Mouse (Mus musculus) hindbrain, embryonic 14.5 days (tissue): ENCODE measurements at regions not wholly inside any gene's neighbourhood (a gene's known extent, or its start where the extent isn't known, plus 50 kb on each side); places are given as distances from the start of the nearest gene placed in this dataset.

ENCODE experiments used
- ATAC-seq: fragments of 200-750 bp; cut with Nextera tagmentation; 2 replicates; pipeline ENCODE4 v1.8.0; 2017; ENCODE audit warnings: moderate number of reproducible peaks, mild to moderate bottlenecking, moderate TSS enrichment, moderate library complexity; ENCODE audit not compliant: low FRiP score
- DNase-seq: peaks from one replicate; pipeline ENCODE4 v3.0.0-alpha.2; 2015; ENCODE audit warnings: low spot score
- H3K27ac ChIP-seq: fragments of 300-500 bp; sonication (generic); 2 replicates; pipeline ENCODE4 v1.5.1; 2014; ENCODE audit warnings: mild to moderate bottlenecking, moderate library complexity
- H3K27me3 ChIP-seq: fragments of 300-500 bp; sonication (generic); 2 replicates; pipeline ENCODE4 v1.6.1; 2014; ENCODE audit warnings: mild to moderate bottlenecking, low read length, mixed read lengths; ENCODE audit not compliant: control insufficient read depth, insufficient read depth
- H3K36me3 ChIP-seq: fragments of 300-500 bp; sonication (generic); replicated peaks from 2 replicates; pipeline ENCODE4 v1.6.1; 2014; ENCODE audit not compliant: control insufficient read depth, insufficient read depth
- H3K4me1 ChIP-seq: fragments of 300-500 bp; sonication (generic); replicated peaks from 2 replicates; pipeline ENCODE4 v1.6.1; 2014; ENCODE audit warnings: antibody characterized with exemption, low read length, mixed read lengths; ENCODE audit not compliant: control insufficient read depth, insufficient read depth
- H3K4me2 ChIP-seq: fragments of 300-500 bp; sonication (generic); replicated peaks from 2 replicates; pipeline ENCODE4 v1.6.1; 2014; ENCODE audit warnings: mild to moderate bottlenecking, moderate library complexity
- H3K4me3 ChIP-seq: fragments of 300-500 bp; sonication (generic); replicated peaks from 2 replicates; pipeline ENCODE4 v1.5.1; 2014; ENCODE audit warnings: mild to moderate bottlenecking, low read length
- H3K9ac ChIP-seq: fragments of 300-500 bp; sonication (generic); 2 replicates; pipeline ENCODE4 v1.6.1; 2014
- H3K9me3 ChIP-seq: fragments of 300-500 bp; sonication (generic); 2 replicates; pipeline ENCODE4 v1.6.1; 2016; ENCODE audit warnings: low read length; ENCODE audit not compliant: control insufficient read depth
- WGBS: fragments of 180-500 bp; shearing (Covaris S2); extraction: QIAGEN DNeasy Blood & Tissue Kit; methylation state at CpG from one replicate; pipeline ENCODE4 v1.1.7; 2014; 5-methylcytosine and 5-hydroxymethylcytosine counted together

GRCm38 (mm10) chr16:44620536-44620935 is 61.8 kb upstream of the Boc start:
- ATAC-seq (no peak), DNase-seq (no peak)
- no peak overlapping the region for H3K9ac ChIP-seq
- no peak overlapping the region for H3K4me2 ChIP-seq
- no peaks in the 10 kb centered on the region for H3K9me3 ChIP-seq
- no peaks in the 10 kb centered on the region for H3K36me3 ChIP-seq
- H3K27me3 ChIP-seq, result no peaks in the 10 kb centered on the region
- H3K27ac ChIP-seq, result no peak overlapping the region
- peaks cover 8% of the 10 kb centered on the region; the same call in 1 of the 2 replicates for H3K4me1 ChIP-seq
- 100% methylated on average over 2 of the region's 2 CpGs for WGBS
- H3K4me3 ChIP-seq, result no peak overlapping the region

GRCm38 (mm10) chr16:44619476-44620103 is 60.9 kb upstream of the Boc start:
- Histone ChIP-seq H3K9me3 (no peaks in the 10 kb centered on the region), H3K4me2 (no peak overlapping the region), H3K36me3 (no peaks in the 10 kb centered on the region), H3K27me3 (no peaks in the 10 kb centered on the region), H3K27ac (no peak overlapping the region), H3K4me1 (peaks cover 8% of the 10 kb centered on the region), H3K4me3 (no peak overlapping the region), H3K9ac (no peak overlapping the region)
- 96% methylated on average over 4 of the region's 4 CpGs for WGBS
- no peak for ATAC-seq
- no peak for DNase-seq

GRCm38 (mm10) chr16:44617041-44617440 is 58.3 kb upstream of the Boc start:
- Histone ChIP-seq H3K27ac (peak overlapping the region; percentile 66; the same call in 1 of the 2 replicates), H3K9ac (no peak overlapping the region), H3K4me1 (peaks cover 8% of the 10 kb centered on the region), H3K4me2 (no peak overlapping the region), H3K27me3 (no peaks in the 10 kb centered on the region), H3K9me3 (no peaks in the 10 kb centered on the region), H3K36me3 (no peaks in the 10 kb centered on the region), H3K4me3 (no peak overlapping the region)
- 70% methylated on average over 6 of the region's 6 CpGs for WGBS
- DNase-seq (no peak), ATAC-seq (no peak)

- Histone ChIP-seq H3K4me2 (no peak overlapping the region), H3K27ac (peak overlapping the region; percentile 66), H3K9me3 (no peaks in the 10 kb centered on the region), H3K9ac (no peak overlapping the region), H3K36me3 (no peaks in the 10 kb centered on the region), H3K4me1 (peaks cover 8% of the 10 kb centered on the region), H3K27me3 (no peaks in the 10 kb centered on the region), H3K4me3 (no peak overlapping the region)
- DNase-seq (no peak), ATAC-seq (peak; percentile 29; the same call in 1 of the 2 replicates)
- WGBS, result 26% methylated on average over 5 of the region's 5 CpGs
Measured at GRCm38 (mm10) chr16:44616376-44616775, 57.7 kb upstream of the Boc start.

GRCm38 (mm10) chr16:44615878-44616206 is 57.1 kb upstream of the Boc start:
- ATAC-seq (peak; percentile 72; the same call in 1 of the 2 replicates), DNase-seq (peak; percentile 59)
- no peak overlapping the region for H3K4me2 ChIP-seq
- H3K27ac ChIP-seq, result peak overlapping the region; percentile 66
- WGBS, result 28% methylated on average over 3 of the region's 3 CpGs
- no peak overlapping the region for H3K4me3 ChIP-seq
- peaks cover 8% of the 10 kb centered on the region for H3K4me1 ChIP-seq
- H3K27me3 ChIP-seq, result no peaks in the 10 kb centered on the region
- H3K36me3 ChIP-seq, result no peaks in the 10 kb centered on the region
- no peak overlapping the region for H3K9ac ChIP-seq
- no peaks in the 10 kb centered on the region for H3K9me3 ChIP-seq

GRCm38 (mm10) chr16:44615172-44615877 is 56.6 kb upstream of the Boc start:
- H3K36me3 ChIP-seq, result no peaks in the 10 kb centered on the region
- ATAC-seq (no peak), DNase-seq (no peak)
- H3K9me3 ChIP-seq, result no peaks in the 10 kb centered on the region
- peak overlapping the region; percentile 66 for H3K27ac ChIP-seq
- H3K4me2 ChIP-seq, result no peak overlapping the region
- H3K4me1 ChIP-seq, result peaks cover 8% of the 10 kb centered on the region
- WGBS, result 56% methylated on average over 9 of the region's 9 CpGs
- H3K4me3 ChIP-seq, result no peak overlapping the region
- no peaks in the 10 kb centered on the region for H3K27me3 ChIP-seq
- no peak overlapping the region for H3K9ac ChIP-seq

- Histone ChIP-seq H3K4me2 (no peak overlapping the region), H3K27me3 (no peaks in the 10 kb centered on the region), H3K27ac (no peak overlapping the region), H3K4me1 (peaks cover 8% of the 10 kb centered on the region), H3K9me3 (no peaks in the 10 kb centered on the region), H3K9ac (no peak overlapping the region), H3K36me3 (no peaks in the 10 kb centered on the region), H3K4me3 (no peak overlapping the region)
- DNase-seq (no peak), ATAC-seq (no peak)
- 94% methylated on average over 5 of the region's 5 CpGs for WGBS
Measured at GRCm38 (mm10) chr16:44614235-44614634, 55.5 kb upstream of the Boc start.

GRCm38 (mm10) chr16:44612676-44613075 is 54.0 kb upstream of the Boc start:
- Histone ChIP-seq H3K27me3 (no peaks in the 10 kb centered on the region), H3K27ac (no peak overlapping the region), H3K9me3 (no peaks in the 10 kb centered on the region), H3K4me2 (no peak overlapping the region), H3K36me3 (no peaks in the 10 kb centered on the region), H3K4me3 (no peak overlapping the region), H3K9ac (no peak overlapping the region), H3K4me1 (peaks cover 8% of the 10 kb centered on the region)
- 42% methylated on average over 5 of the region's 5 CpGs for WGBS
- DNase-seq, result peak; percentile 39
- ATAC-seq, result peak; percentile 61

- Histone ChIP-seq H3K4me1 (peaks cover 1% of the 10 kb centered on the region; the same call in 1 of the 2 replicates), H3K36me3 (no peaks in the 10 kb centered on the region), H3K4me2 (no peak overlapping the region), H3K4me3 (no peak overlapping the region), H3K9ac (no peak overlapping the region), H3K9me3 (no peaks in the 10 kb centered on the region), H3K27me3 (no peaks in the 10 kb centered on the region), H3K27ac (no peak overlapping the region)
- 90% methylated on average over 6 of the region's 6 CpGs for WGBS
- DNase-seq (no peak), ATAC-seq (no peak)
Measured at GRCm38 (mm10) chr16:44611525-44611924, 52.8 kb upstream of the Boc start.
